Mouse (Mus musculus) liver, embryonic 14.5 days (tissue): Measurements from ENCODE around the gene Zfp287. TPM values are rescaled to one million over a fixed set of nuclear protein-coding genes. Genes with fewer than 3 reads are reported as not detected.

Source experiments
- ATAC-seq: fragments of 200-750 bp; cut with Nextera tagmentation; 2 replicates; pipeline ENCODE4 v1.8.0; 2017; ENCODE audit warnings: moderate number of reproducible peaks, mild to moderate bottlenecking, moderate library complexity; ENCODE audit not compliant: insufficient read depth
- DNase-seq, 3 experiments: peaks; one replicate each; pipeline ENCODE4 v3.0.0-alpha.2; 2012 to 2013; ENCODE audit warnings: low read depth in 3 of 3, low spot score in 3 of 3
- H3K27ac ChIP-seq: fragments of 300-500 bp; sonication (generic); 2 replicates; pipeline ENCODE4 v1.5.1; 2014; ENCODE audit warnings: moderate library complexity, mild to moderate bottlenecking, control low read depth, inconsistent platforms
- H3K27me3 ChIP-seq: fragments of 300-500 bp; sonication (generic); 2 replicates; pipeline ENCODE4 v1.6.1; 2014; ENCODE audit warnings: mild to moderate bottlenecking, low read length, moderate library complexity; ENCODE audit not compliant: control insufficient read depth, insufficient read depth
- H3K36me3 ChIP-seq: fragments of 300-500 bp; sonication (generic); replicated peaks from 2 replicates; pipeline ENCODE4 v1.6.1; 2014; ENCODE audit warnings: low read depth; ENCODE audit not compliant: control insufficient read depth, insufficient read depth
- H3K4me1 ChIP-seq, 2 experiments: fragments of 200-500 bp in 1 of 2; fragments of 300-500 bp in 1 of 2; sonication (generic) in 1 of 2; replicated peaks; 2 replicates each; pipeline ENCODE4 v1.6.1; 2012 to 2014; ENCODE audit warnings: antibody characterized with exemption in 1 of 2, inconsistent platforms in 1 of 2, low read length in 1 of 2; ENCODE audit not compliant: control insufficient read depth in 2 of 2, insufficient read depth in 2 of 2
- H3K4me2 ChIP-seq: fragments of 300-500 bp; sonication (generic); 2 replicates; pipeline ENCODE4 v1.6.1; 2014; ENCODE audit warnings: low read depth, mild to moderate bottlenecking, control low read depth, moderate library complexity
- H3K4me3 ChIP-seq, 2 experiments: fragments of 200-500 bp in 1 of 2; fragments of 300-500 bp in 1 of 2; sonication (generic) in 1 of 2; 2 replicates each; pipeline ENCODE4 v1.5.1; 2012 to 2014; ENCODE audit warnings: low read depth in 2 of 2, low read length in 2 of 2, mild to moderate bottlenecking in 2 of 2, control low read depth in 1 of 2, inconsistent platforms in 1 of 2, moderate library complexity in 1 of 2; ENCODE audit not compliant: insufficient read depth in 1 of 2
- H3K9ac ChIP-seq: fragments of 300-500 bp; sonication (generic); replicated peaks from 2 replicates; pipeline ENCODE4 v1.6.1; 2014; ENCODE audit warnings: mild to moderate bottlenecking, control low read depth, moderate library complexity
- H3K9me3 ChIP-seq: fragments of 300-500 bp; sonication (generic); 2 replicates; pipeline ENCODE4 v1.6.1; 2016; ENCODE audit warnings: low read length, mixed read lengths; ENCODE audit not compliant: control insufficient read depth
- CTCF ChIP-seq: IDR thresholded peaks from 2 replicates; pipeline ENCODE4 v1.5.1; 2016; ENCODE audit warnings: antibody characterized with exemption, low read depth, control low read depth
- EP300 ChIP-seq: IDR thresholded peaks from 2 replicates; pipeline ENCODE4 v1.6.1; 2016; ENCODE audit warnings: antibody characterized with exemption, low read depth
- WGBS: fragments of 180-500 bp; shearing (Covaris S2); extraction: QIAGEN DNeasy Blood & Tissue Kit; methylation state at CpG from one replicate; pipeline ENCODE4 v1.1.7; 2014; ENCODE audit not compliant: insufficient replicate concordance; 5-methylcytosine and 5-hydroxymethylcytosine counted together
- polyA plus RNA-seq, 2 experiments: library from polyadenylated mRNA; depleted of rRNA in 1 of 2; stranded (reverse) in 1 of 2; unstranded in 1 of 2; fragments of >200 nt; fragmentation: Nextera tagmentation in 1 of 2; extraction: Ambion mirVana in 1 of 2; gene quantifications; 2 replicates each; pipeline versions ENCODE4 v1.2.1 to v1.2.3; 2012 to 2014

Gene Zfp287
- polyA plus RNA-seq, 2 experiments: 0.22 to 0.26 TPM

DNA sequence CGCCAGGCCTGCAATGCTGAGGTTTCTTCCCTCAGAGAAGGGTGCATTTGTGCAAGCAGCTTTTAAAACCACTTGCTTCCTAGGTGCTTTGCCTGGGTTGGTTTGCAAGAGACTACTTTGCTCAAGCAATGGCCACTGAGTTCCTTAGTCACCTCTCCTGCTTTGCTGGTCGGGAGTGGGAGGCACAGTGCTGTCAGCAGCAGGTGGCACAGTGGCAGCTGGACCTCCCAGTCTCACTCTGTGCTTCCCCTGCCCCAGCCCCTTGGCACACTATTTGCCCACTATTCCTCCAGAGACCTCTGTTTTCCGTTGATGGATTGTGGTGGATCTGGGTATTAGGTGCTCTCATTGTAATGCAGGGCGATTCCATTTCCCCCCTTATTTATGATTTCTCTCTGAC is 16.4 kb upstream of the Zfp287 start:
- no peaks in the 10 kb centered on the region for H3K36me3 ChIP-seq
- ATAC-seq (no peak), DNase-seq (no peak)
- H3K27me3 ChIP-seq: peaks cover 10% of the 10 kb centered on the region
- no peaks in the 10 kb centered on the region for H3K9me3 ChIP-seq
- 63% methylated on average over 4 of the region's 4 CpGs for WGBS
- no peaks in the 10 kb centered on the region for H3K4me1 ChIP-seq
- H3K4me2 ChIP-seq: no peak overlapping the region
- no peak overlapping the region for H3K4me3 ChIP-seq
- H3K27ac ChIP-seq: no peak overlapping the region
- no peak for TF ChIP-seq CTCF
- no peak for TF ChIP-seq EP300
- H3K9ac ChIP-seq: no peak overlapping the region

- DNase-seq (no peak), ATAC-seq (no peak)
- Histone ChIP-seq H3K9me3 (no peaks in the 10 kb centered on the region), H3K4me1 (no peaks in the 10 kb centered on the region), H3K27me3 (peaks cover 10% of the 10 kb centered on the region), H3K9ac (no peak overlapping the region), H3K36me3 (no peaks in the 10 kb centered on the region), H3K4me3 (no peak overlapping the region), H3K4me2 (no peak overlapping the region), H3K27ac (no peak overlapping the region)
- TF ChIP-seq EP300: no peak
- TF ChIP-seq CTCF: no peak
- WGBS: 64% methylated on average over 9 of the region's 9 CpGs
Measured at GRCm38 (mm10) chr11:62747227-62747626, 15.5 kb upstream of the Zfp287 start.

DNA sequence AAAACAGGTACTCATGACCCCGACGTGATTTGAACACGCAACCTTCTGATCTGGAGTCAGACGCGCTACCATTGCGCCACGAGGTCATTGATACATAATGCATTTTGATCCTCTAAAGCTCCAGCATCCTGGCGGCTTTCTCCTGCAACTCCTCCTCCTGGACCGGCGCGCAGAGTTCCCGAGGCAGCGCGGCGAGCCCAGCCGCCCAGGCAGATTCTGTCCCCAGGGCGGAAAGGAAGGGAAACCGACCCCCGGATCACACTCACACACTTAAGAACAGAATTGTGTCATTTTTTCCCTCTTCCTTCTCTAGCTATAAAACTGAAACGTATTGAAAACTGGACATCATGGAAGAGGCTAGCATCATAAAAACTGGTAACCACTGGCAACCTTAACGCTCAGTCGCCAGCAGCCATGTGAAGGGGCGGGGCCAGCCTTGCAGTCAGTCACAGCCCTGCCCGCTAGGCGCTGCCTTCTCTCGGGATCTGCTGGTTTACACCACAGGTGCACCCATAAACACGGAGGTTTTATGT is 14.4 kb upstream of the Zfp287 start:
- 4% methylated on average over 27 of the region's 27 CpGs for whole genome bisulfite sequencing
- TF ChIP-seq CTCF (0 out of 2 replicates have a peak, but pooled peaks have one; percentile 38), EP300 (no peak)
- no peak for ATAC-seq
- no peaks in the 10 kb centered on the region for H3K9me3 ChIP-seq
- peaks cover 10% of the 10 kb centered on the region for H3K27me3 ChIP-seq
- DNase-seq: no peak
- H3K4me1 ChIP-seq: no peaks in the 10 kb centered on the region
- no peak overlapping the region for H3K27ac ChIP-seq
- H3K9ac ChIP-seq: no peak overlapping the region
- H3K4me3 ChIP-seq: peak overlapping the region in 1 of 2 experiments; percentile 10; a peak in 1 of 4 replicates
- H3K4me2 ChIP-seq: peak overlapping the region; percentile 46
- H3K36me3 ChIP-seq: no peaks in the 10 kb centered on the region

DNA sequence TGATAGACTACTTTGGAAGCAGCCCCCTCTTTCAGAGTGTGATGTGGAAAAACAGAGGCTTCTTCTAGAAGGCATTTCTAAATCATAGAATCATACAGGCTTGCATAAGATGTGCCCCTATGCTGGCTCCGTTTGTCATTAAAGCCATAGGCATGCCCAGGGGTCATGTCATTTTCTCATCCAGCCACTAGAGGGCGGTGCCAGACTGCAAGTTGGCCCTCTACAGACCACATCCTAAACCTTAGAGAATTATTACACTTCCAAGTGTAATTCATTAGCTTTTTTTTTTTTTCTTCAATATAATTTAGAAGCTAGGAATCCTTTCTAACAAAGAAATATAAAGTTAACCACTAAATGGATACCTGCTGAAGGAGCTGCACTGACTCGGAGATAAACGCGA is 12.4 kb upstream of the Zfp287 start:
- no peak overlapping the region for H3K4me2 ChIP-seq
- H3K36me3 ChIP-seq: no peaks in the 10 kb centered on the region
- DNase-seq (peak; percentile 17 to 22 (median 18)), ATAC-seq (no peak)
- TF ChIP-seq EP300 (no peak), CTCF (peak; percentile 91)
- H3K27ac ChIP-seq: no peak overlapping the region
- H3K4me3 ChIP-seq: no peak overlapping the region
- H3K4me1 ChIP-seq: no peaks in the 10 kb centered on the region
- H3K9ac ChIP-seq: no peak overlapping the region
- H3K9me3 ChIP-seq: no peaks in the 10 kb centered on the region
- H3K27me3 ChIP-seq: peaks cover 10% of the 10 kb centered on the region
- 43% methylated on average over 5 of the region's 5 CpGs for WGBS

- Histone ChIP-seq H3K9me3 (no peaks in the 10 kb centered on the region), H3K4me3 (no peak overlapping the region), H3K9ac (no peak overlapping the region), H3K4me2 (no peak overlapping the region), H3K36me3 (no peaks in the 10 kb centered on the region), H3K27me3 (peaks cover 10% of the 10 kb centered on the region), H3K27ac (no peak overlapping the region), H3K4me1 (no peaks in the 10 kb centered on the region)
- DNase-seq (no peak), ATAC-seq (no peak)
- WGBS: 62% methylated on average over 10 of the region's 10 CpGs
- TF ChIP-seq EP300 (no peak), CTCF (no peak)
Measured at GRCm38 (mm10) chr11:62742261-62742957, 10.7 kb upstream of the Zfp287 start.
